Comparison of ENCODE assay signal across 10 mouse cellular contexts in genomic region chr1:133364022-133364630, GRCm38 (mm10). TPM values are rescaled to one million over a fixed set of nuclear protein-coding genes. Genes with fewer than 3 reads are reported as not detected.
DNase-seq lines count a peak whose midpoint lies in the region; ATAC-seq and TF ChIP-seq lines count a peak whose summit lies in the region.
"Had no signal": no experiment of that assay in that cellular context is flagged by ENCODE, and none has a peak within 500 bp of the region (broad histone marks: within the 10 kb centered on the region; RNA-seq: fewer than 3 reads in every experiment).

No protein-coding gene starts in this region.

- ATAC-seq in hindbrain, embryonic 12.5 days (ENCODE audit: low FRiP score): peak; percentile 26; the same call in 1 of the 2 replicates
- ATAC-seq in midbrain, embryonic 12.5 days (ENCODE audit: low FRiP score, low read depth): no peak
- ATAC-seq in monocyte, adult 5-6 weeks (replicated peaks; ENCODE audit: insufficient number of reproducible peaks, low FRiP score, low TSS enrichment, poor library complexity, severe bottlenecking): no peak

- no peak for TF ChIP-seq POLR2A in kidney, adult 2 months (IDR thresholded peaks at IDR 0.05; ENCODE audit: low read depth, low read length)
- no peak for TF ChIP-seq POLR2A in bone marrow macrophage, adult 2 months (IDR thresholded peaks at IDR 0.05; ENCODE audit: borderline replicate concordance, low read depth, low read length)

- no peaks in the 10 kb centered on the region for H3K9me3 ChIP-seq in hindbrain, embryonic 12.5 days (replicated peaks)
- H3K9me3 ChIP-seq in midbrain, embryonic 12.5 days: no peaks in the 10 kb centered on the region

- WGBS in kidney, adult 2 months: 11% methylated on average over 27 of the region's 27 CpGs
- 3% methylated on average over 27 of the region's 27 CpGs for WGBS in hindbrain, embryonic 12.5 days
- 2% methylated on average over 27 of the region's 27 CpGs for WGBS in midbrain, embryonic 12.5 days

- H3K36me3 ChIP-seq in kidney, adult 2 months (ENCODE audit: control insufficient read depth, insufficient read depth, low read length): no peaks in the 10 kb centered on the region
- H3K36me3 ChIP-seq in hindbrain, embryonic 12.5 days: no peaks in the 10 kb centered on the region
- no peaks in the 10 kb centered on the region for H3K36me3 ChIP-seq in midbrain, embryonic 12.5 days

- peak overlapping the region; percentile 89 for H3K4me2 ChIP-seq in hindbrain, embryonic 12.5 days (replicated peaks)
- peak overlapping the region; percentile 98 for H3K4me2 ChIP-seq in midbrain, embryonic 12.5 days (replicated peaks)

- H3K4me1 ChIP-seq in kidney, adult 2 months (ENCODE audit: control insufficient read depth, insufficient read depth, low read length): 0 out of 2 replicates have a peak, but pooled peaks cover 2% of the 10 kb centered on the region
- H3K4me1 ChIP-seq in bone marrow macrophage, adult 2 months (ENCODE audit: control insufficient read depth, insufficient read depth, low read length): no peaks in the 10 kb centered on the region
- H3K4me1 ChIP-seq in hindbrain, embryonic 12.5 days: peaks cover 31% of the 10 kb centered on the region
- H3K4me1 ChIP-seq in midbrain, embryonic 12.5 days: peaks cover 23% of the 10 kb centered on the region

- H3K9ac ChIP-seq in hindbrain, embryonic 12.5 days: peak overlapping the region; percentile 77
- H3K9ac ChIP-seq in midbrain, embryonic 12.5 days (replicated peaks): peak overlapping the region; percentile 67

- peak overlapping the region; percentile 60 for H3K4me3 ChIP-seq in kidney, adult 2 months (ENCODE audit: insufficient read depth, low read depth, low read length)
- H3K4me3 ChIP-seq in bone marrow macrophage, adult 2 months (ENCODE audit: insufficient read depth, low read length): peak overlapping the region; percentile 42; the same call in 1 of the 2 replicates
- peak overlapping the region; percentile 63 for H3K4me3 ChIP-seq in hindbrain, embryonic 12.5 days
- H3K4me3 ChIP-seq in midbrain, embryonic 12.5 days: peak overlapping the region; percentile 71

- no peak for DNase-seq in kidney, adult 2 months
- no peak for DNase-seq in kidney, adult 8-10 months
- no peak for DNase-seq in left cerebral cortex, postnatal 14 days (ENCODE audit: low spot score in 2 of 2)
- DNase-seq in T-cell, adult 2 months (ENCODE audit: low spot score): no peak

- no peak overlapping the region for H3K27ac ChIP-seq in kidney, adult 2 months (ENCODE audit: insufficient read depth, low read depth, low read length)
- H3K27ac ChIP-seq in bone marrow macrophage, adult 2 months (ENCODE audit: insufficient read depth, low read depth, low read length): no peak overlapping the region
- H3K27ac ChIP-seq in hindbrain, embryonic 12.5 days: peak overlapping the region; percentile 8; the same call in 1 of the 2 replicates
- H3K27ac ChIP-seq in midbrain, embryonic 12.5 days (replicated peaks): no peak overlapping the region

- intact Hi-C loops in left cerebral cortex, postnatal 14 days (cut with DNase I): no loop called here

- H3K27me3 ChIP-seq in kidney, adult 2 months (replicated peaks; ENCODE audit: control insufficient read depth, insufficient read depth, low read length): no peaks in the 10 kb centered on the region
- H3K27me3 ChIP-seq in hindbrain, embryonic 12.5 days: peaks cover 39% of the 10 kb centered on the region
- H3K27me3 ChIP-seq in midbrain, embryonic 12.5 days: peaks cover 58% of the 10 kb centered on the region

- no peak for TF ChIP-seq CTCF in kidney, adult 2 months (conservative IDR thresholded peaks at IDR 0.05; ENCODE audit: insufficient read depth, insufficient read length, low read depth, low read length)
- TF ChIP-seq CTCF in bone marrow macrophage, adult 2 months (IDR thresholded peaks at IDR 0.05; ENCODE audit: low read depth, low read length): no peak

RNA-seq across cellular contexts. Expression of gene Etnk2, which starts 0.8 kb away (rescaled TPM):
- polyA plus RNA-seq in kidney, adult 2 months (2012; rRNA removed): 5.4 and 5.6 TPM in 2 replicates
- not detected in 2 replicates for polyA plus RNA-seq in bone marrow macrophage, adult 2 months (2012; ENCODE audit: insufficient read depth, insufficient read length, missing spikeins)
- 5.2 and 5.6 TPM in 2 replicates for polyA plus RNA-seq in hindbrain, embryonic 12.5 days (2016; fragmentation: Nextera tagmentation; extraction: Ambion mirVana)
- polyA plus RNA-seq in midbrain, embryonic 12.5 days (2016; fragmentation: Nextera tagmentation; extraction: Ambion mirVana): 3.8 and 3.9 TPM in 2 replicates
- 0.85 to 1.4 TPM in 2 of 3 replicates, not detected in the other for total RNA-seq in monocyte, adult 5-6 weeks (2017)
- 1 to 10 TPM; 6.0 TPM for total RNA-seq in left cerebral cortex, postnatal 14 days (2021)
- total RNA-seq: neutrophil, adult 5-6 weeks had no signal

RNA-seq across cellular contexts. Expression of gene Ren1, which starts 13.8 kb away (rescaled TPM):
- polyA plus RNA-seq in kidney, adult 2 months (2012; rRNA removed): 187 and 262 TPM in 2 replicates
- not detected in 2 replicates for polyA plus RNA-seq in bone marrow macrophage, adult 2 months (2012; ENCODE audit: insufficient read depth, insufficient read length, missing spikeins)
- 0.99 and 1.9 TPM in 2 replicates for polyA plus RNA-seq in hindbrain, embryonic 12.5 days (2016; fragmentation: Nextera tagmentation; extraction: Ambion mirVana)
- polyA plus RNA-seq in midbrain, embryonic 12.5 days (2016; fragmentation: Nextera tagmentation; extraction: Ambion mirVana): not detected in 2 replicates
- not detected in 3 replicates for total RNA-seq in monocyte, adult 5-6 weeks (2017)
- total RNA-seq in left cerebral cortex, postnatal 14 days (2021): not detected
- total RNA-seq: neutrophil, adult 5-6 weeks had no signal

RNA-seq across cellular contexts. Expression of gene Kiss1, which starts 42.5 kb away (rescaled TPM):
- not detected in 2 replicates for polyA plus RNA-seq in kidney, adult 2 months (2012; rRNA removed)
- polyA plus RNA-seq in bone marrow macrophage, adult 2 months (2012; ENCODE audit: insufficient read depth, insufficient read length, missing spikeins): not detected in 2 replicates
- polyA plus RNA-seq in hindbrain, embryonic 12.5 days (2016; fragmentation: Nextera tagmentation; extraction: Ambion mirVana): not detected in 2 replicates
- polyA plus RNA-seq in midbrain, embryonic 12.5 days (2016; fragmentation: Nextera tagmentation; extraction: Ambion mirVana): not detected in 2 replicates
- not detected in 3 replicates for total RNA-seq in monocyte, adult 5-6 weeks (2017)
- total RNA-seq in left cerebral cortex, postnatal 14 days (2021): 1 to 10 TPM in 1 of 2 experiments, not detected in 1; 1.8 TPM
- total RNA-seq: neutrophil, adult 5-6 weeks had no signal
- polyA plus RNA-seq: gonadal fat pad, adult 2 months had no signal

RNA-seq across cellular contexts. Expression of gene Golt1a, which starts 54.5 kb away (rescaled TPM):
- polyA plus RNA-seq in kidney, adult 2 months (2012; rRNA removed): 18.1 and 18.9 TPM in 2 replicates
- not detected in 2 replicates for polyA plus RNA-seq in bone marrow macrophage, adult 2 months (2012; ENCODE audit: insufficient read depth, insufficient read length, missing spikeins)
- not detected in 2 replicates for polyA plus RNA-seq in hindbrain, embryonic 12.5 days (2016; fragmentation: Nextera tagmentation; extraction: Ambion mirVana)
- not detected in 2 replicates for polyA plus RNA-seq in midbrain, embryonic 12.5 days (2016; fragmentation: Nextera tagmentation; extraction: Ambion mirVana)
- not detected in 3 replicates for total RNA-seq in monocyte, adult 5-6 weeks (2017)
- 1 to 10 TPM in 1 of 2 experiments, not detected in 1; 1.4 TPM for total RNA-seq in left cerebral cortex, postnatal 14 days (2021)
- total RNA-seq: neutrophil, adult 5-6 weeks had no signal

Comparison
In these comparisons a context has a peak if more than half of its experiments do, and no peak if none do; other contexts are left out.
1. RNA of gene Ren1, which starts 13.8 kb away (polyA plus RNA-seq): 187 to 262 TPM in kidney, adult 2 months; 0.99 to 1.9 TPM in hindbrain, embryonic 12.5 days, not detected in midbrain, embryonic 12.5 days and not detected in bone marrow macrophage, adult 2 months; every median in the first group is over 10 times any median in the second.
2. Peak in every context shown above with its lines, with median percentiles within 50 percentile points of each other: H3K4me3 ChIP-seq.